Mouse (Mus musculus): ENCODE results near the gene Gm8267. TPM values are rescaled to one million over a fixed set of nuclear protein-coding genes. Genes with fewer than 3 reads are reported as not detected.

The Gm8267 gene
- polyA plus RNA-seq (2014; fragmentation: Illumina TruSeq; extraction: RNeasy Lipid Tissue Mini Kit (QIAGEN cat#74804); ENCODE audit: low read depth, low replicate concordance), result not detected

GRCm38 (mm10) chr14:44750240-44750639 is at the start of gene Gm8267:
Gene Gm8267 (minus strand): TSS chr14:44750340.

GRCm38 (mm10) chr14:44706356-44706755 is 43.8 kb downstream of the Gm8267 start, which contains the start of gene Gm8257:
Gene Gm8257 (minus strand): TSS chr14:44706456.

Other genes starting within 250 kb of the Gm8267 start
- gene Gm17093, start 232.1 kb downstream of the Gm8267 start, polyA plus RNA-seq (2014; fragmentation: Illumina TruSeq; extraction: RNeasy Lipid Tissue Mini Kit (QIAGEN cat#74804); ENCODE audit: low read depth, low replicate concordance), result not detected
- not detected for gene Gm8247, start 167.2 kb downstream of the Gm8267 start, polyA plus RNA-seq (2014; fragmentation: Illumina TruSeq; extraction: RNeasy Lipid Tissue Mini Kit (QIAGEN cat#74804); ENCODE audit: low read depth, low replicate concordance)
- gene Gm5624, start 122.4 kb downstream of the Gm8267 start, polyA plus RNA-seq (2014; fragmentation: Illumina TruSeq; extraction: RNeasy Lipid Tissue Mini Kit (QIAGEN cat#74804); ENCODE audit: low read depth, low replicate concordance), result not detected
- not detected for gene Gm8257, start 43.9 kb downstream of the Gm8267 start, polyA plus RNA-seq (2014; fragmentation: Illumina TruSeq; extraction: RNeasy Lipid Tissue Mini Kit (QIAGEN cat#74804); ENCODE audit: low read depth, low replicate concordance)
- gene Ptgdr, start 109.0 kb upstream of the Gm8267 start, polyA plus RNA-seq (2014; fragmentation: Illumina TruSeq; extraction: RNeasy Lipid Tissue Mini Kit (QIAGEN cat#74804); ENCODE audit: low read depth, low replicate concordance), result not detected
- gene Ptger2, start 237.9 kb upstream of the Gm8267 start, polyA plus RNA-seq (2014; fragmentation: Illumina TruSeq; extraction: RNeasy Lipid Tissue Mini Kit (QIAGEN cat#74804); ENCODE audit: low read depth, low replicate concordance), result 0.16 TPM

Data from heart, adult 10 weeks (tissue).